Mouse (Mus musculus) lung, postnatal 0 days (tissue): Measurements from ENCODE around the gene Ctsw. TPM values are rescaled to one million over a fixed set of nuclear protein-coding genes. Genes with fewer than 3 reads are reported as not detected.

ENCODE experiments used
- ATAC-seq: fragments of 200-750 bp; cut with Nextera tagmentation; 2 replicates; pipeline ENCODE4 v1.8.0; 2017; ENCODE audit warnings: moderate library complexity
- DNase-seq: peaks from one replicate; pipeline ENCODE4 v3.0.0-alpha.2; 2016; ENCODE audit warnings: low spot score
- H3K27ac ChIP-seq: fragments of 300-500 bp; sonication (generic); 2 replicates; pipeline ENCODE4 v1.5.1; 2014; ENCODE audit warnings: antibody characterized with exemption, mild to moderate bottlenecking, low read length, mixed read lengths
- H3K27me3 ChIP-seq: fragments of 300-500 bp; sonication (generic); replicated peaks from 2 replicates; pipeline ENCODE4 v1.6.1; 2014; ENCODE audit warnings: low read length, mixed read lengths; ENCODE audit not compliant: insufficient read depth
- H3K36me3 ChIP-seq: fragments of 300-500 bp; sonication (generic); 2 replicates; pipeline ENCODE4 v1.6.1; 2014; ENCODE audit warnings: low read length, mixed read lengths; ENCODE audit not compliant: insufficient read depth
- H3K4me1 ChIP-seq: fragments of 300-500 bp; sonication (generic); 2 replicates; pipeline ENCODE4 v1.6.1; 2014; ENCODE audit warnings: antibody characterized with exemption, low read depth, low read length, mixed read lengths; ENCODE audit not compliant: insufficient read depth
- H3K4me2 ChIP-seq: fragments of 300-500 bp; sonication (generic); replicated peaks from 2 replicates; pipeline ENCODE4 v1.6.1; 2014; ENCODE audit warnings: low read depth, mild to moderate bottlenecking, low read length, moderate library complexity, mixed read lengths
- H3K4me3 ChIP-seq: fragments of 300-500 bp; sonication (generic); 2 replicates; pipeline ENCODE4 v1.5.1; 2014; ENCODE audit warnings: low read depth, low read length
- H3K9ac ChIP-seq: fragments of 300-500 bp; sonication (generic); replicated peaks from 2 replicates; pipeline ENCODE4 v1.6.1; 2014; ENCODE audit warnings: low read depth, mild to moderate bottlenecking
- H3K9me3 ChIP-seq: fragments of 300-500 bp; sonication (generic); 2 replicates; pipeline ENCODE4 v1.6.1; 2016; ENCODE audit warnings: low read length, mixed read lengths
- CTCF ChIP-seq: IDR thresholded peaks from 2 replicates; pipeline ENCODE4 v1.5.1; 2016; ENCODE audit warnings: antibody characterized with exemption, mild to moderate bottlenecking
- EP300 ChIP-seq: IDR thresholded peaks from 2 replicates; pipeline ENCODE4 v1.6.1; 2016; ENCODE audit warnings: antibody characterized with exemption, mild to moderate bottlenecking, control low read depth
- WGBS: fragments of 180-500 bp; shearing (Covaris S2); extraction: QIAGEN DNeasy Blood & Tissue Kit; methylation state at CpG from one replicate; pipeline ENCODE4 v1.1.7; 2014; 5-methylcytosine and 5-hydroxymethylcytosine counted together
- polyA plus RNA-seq: library from polyadenylated mRNA; unstranded; fragments of >200 nt; fragmentation: Nextera tagmentation; extraction: Ambion mirVana; gene quantifications from 2 replicates; pipeline ENCODE4 v1.2.1, GENCODE M21; 2015

The Ctsw gene
- polyA plus RNA-seq, 1 experiment from 2014 or later: 2.6 TPM

DNA sequence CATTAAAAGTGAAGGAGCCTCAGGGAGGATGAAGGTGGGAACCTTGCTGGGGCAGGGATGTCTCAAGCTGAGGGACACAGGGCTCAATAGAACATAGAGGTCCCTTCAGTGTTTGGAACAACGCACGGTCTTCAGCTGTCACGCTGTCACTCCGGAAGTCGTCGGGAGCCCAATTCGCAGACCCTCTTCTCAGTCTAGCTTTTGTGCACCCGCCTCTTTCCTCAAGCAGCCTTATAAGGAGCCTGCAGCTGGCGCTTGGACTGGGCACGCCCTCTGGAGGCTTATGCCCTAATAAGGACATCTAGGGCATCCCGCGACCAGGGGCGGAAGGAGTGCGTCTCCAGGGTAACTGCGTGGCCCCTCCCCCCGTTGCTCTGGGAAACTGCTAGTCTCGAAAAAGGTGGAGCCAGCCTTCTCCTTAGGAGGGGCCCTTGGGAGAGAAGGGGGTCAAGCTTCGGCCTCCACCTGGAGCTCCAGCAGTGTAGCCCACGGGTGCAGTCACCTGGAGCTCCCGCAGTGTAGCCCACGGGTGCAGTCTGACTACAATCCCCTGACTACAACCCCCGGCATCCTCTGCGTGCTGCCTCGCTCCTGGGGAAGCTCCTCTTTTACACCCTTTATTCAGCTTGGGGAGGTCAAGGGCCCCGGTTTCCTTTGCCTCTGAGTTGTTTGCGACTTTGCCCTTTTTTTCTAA, 20.7 kb upstream of the Ctsw start:
- DNase-seq: peak; percentile 99
- under 1% methylated on average over 26 of the region's 26 CpGs for WGBS
- Histone ChIP-seq H3K4me3 (peak overlapping the region; percentile 39), H3K9ac (peak overlapping the region; percentile 27; the same call in 1 of the 2 replicates), H3K9me3 (no peaks in the 10 kb centered on the region), H3K4me1 (peaks cover 21% of the 10 kb centered on the region; the same call in 1 of the 2 replicates), H3K36me3 (peaks cover 9% of the 10 kb centered on the region), H3K27me3 (no peaks in the 10 kb centered on the region), H3K27ac (peak overlapping the region; percentile 98), H3K4me2 (peak overlapping the region; percentile 69)
- TF ChIP-seq CTCF (peak; percentile 41), EP300 (no peak)
- peak; percentile 79 for ATAC-seq

GRCm38 (mm10) chr19:5487768-5488550, 19.7 kb upstream of the Ctsw start, which contains the start of gene Mus81:
TSS of gene Mus81 (minus strand) at chr19:5488402.
- TF ChIP-seq CTCF (peak; percentile 95), EP300 (peak; percentile 85; the same call in 1 of the 2 replicates)
- WGBS: 0% methylated on average over 39 of the region's 39 CpGs
- Histone ChIP-seq H3K4me1 (peaks cover 21% of the 10 kb centered on the region; the same call in 1 of the 2 replicates), H3K4me2 (peak within 1 kb of the TSS; percentile 69), H3K27ac (peak within 1 kb of the TSS; percentile 98), H3K4me3 (peak within 1 kb of the TSS; percentile 39), H3K36me3 (peaks cover 7% of the 10 kb centered on the region), H3K9ac (peak within 1 kb of the TSS; percentile 27), H3K27me3 (no peaks in the 10 kb centered on the region), H3K9me3 (no peaks in the 10 kb centered on the region)
- DNase-seq (peak; percentile 99), ATAC-seq (peak; percentile 66)

DNA sequence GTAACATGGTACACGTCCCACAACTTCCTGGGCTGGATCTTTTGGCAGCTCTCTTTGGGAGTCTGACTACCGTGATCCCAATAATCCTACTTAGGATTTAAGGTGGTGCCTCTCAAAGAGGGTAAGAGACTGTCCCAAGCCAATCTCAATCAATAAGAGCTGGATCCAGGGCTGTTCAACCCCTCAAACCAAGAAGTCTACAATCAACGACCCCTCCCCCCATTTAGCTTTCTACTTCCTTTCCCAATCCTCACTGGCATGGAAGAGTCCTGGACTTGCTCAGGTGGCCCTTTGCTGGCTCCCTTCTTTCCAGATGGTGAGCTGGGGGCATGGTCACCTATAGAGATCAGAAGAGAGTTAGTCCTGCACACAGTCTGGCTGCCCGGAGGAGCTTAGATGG, 18.5 kb upstream of the Ctsw start:
- no peak overlapping the region for H3K9ac ChIP-seq
- peak overlapping the region; percentile 98; the same call in 1 of the 2 replicates for H3K27ac ChIP-seq
- peaks cover 12% of the 10 kb centered on the region for H3K36me3 ChIP-seq
- ATAC-seq (no peak), DNase-seq (no peak)
- WGBS: 53% methylated on average over 4 of the region's 4 CpGs
- no peaks in the 10 kb centered on the region for H3K27me3 ChIP-seq
- no peak overlapping the region for H3K4me3 ChIP-seq
- H3K9me3 ChIP-seq: no peaks in the 10 kb centered on the region
- peaks cover 19% of the 10 kb centered on the region; the same call in 1 of the 2 replicates for H3K4me1 ChIP-seq
- TF ChIP-seq CTCF (no peak), EP300 (no peak)
- H3K4me2 ChIP-seq: no peak overlapping the region

DNA sequence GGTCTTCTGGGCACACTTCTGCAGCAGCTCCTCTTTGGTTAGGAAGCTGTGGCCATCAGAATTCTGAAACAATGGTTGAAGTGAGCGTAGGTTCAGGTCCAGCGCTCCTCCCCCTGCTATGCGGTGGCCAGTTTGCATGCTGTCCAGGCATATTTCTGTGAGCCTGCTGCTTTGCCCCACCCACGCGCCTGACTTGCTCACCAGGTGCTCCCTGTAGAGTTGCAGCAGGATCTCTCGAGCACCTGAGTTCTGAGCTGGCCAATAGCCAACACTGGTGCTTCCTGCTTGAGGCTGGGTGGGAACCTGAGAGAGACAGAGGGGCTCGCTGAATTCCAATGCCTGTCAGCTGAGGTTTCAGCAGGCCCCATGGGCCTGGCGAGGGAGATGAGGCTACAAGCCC, 18.0 kb upstream of the Ctsw start:
- H3K4me1 ChIP-seq: peaks cover 19% of the 10 kb centered on the region; the same call in 1 of the 2 replicates
- no peak overlapping the region for H3K4me3 ChIP-seq
- WGBS: 50% methylated on average over 8 of the region's 8 CpGs
- H3K4me2 ChIP-seq: no peak overlapping the region
- no peaks in the 10 kb centered on the region for H3K27me3 ChIP-seq
- ATAC-seq: no peak
- no peak for TF ChIP-seq CTCF
- TF ChIP-seq EP300: no peak
- peak; percentile 69 for DNase-seq
- H3K27ac ChIP-seq: peak overlapping the region; percentile 98
- H3K9ac ChIP-seq: no peak overlapping the region
- H3K9me3 ChIP-seq: no peaks in the 10 kb centered on the region
- peaks cover 15% of the 10 kb centered on the region for H3K36me3 ChIP-seq

DNA sequence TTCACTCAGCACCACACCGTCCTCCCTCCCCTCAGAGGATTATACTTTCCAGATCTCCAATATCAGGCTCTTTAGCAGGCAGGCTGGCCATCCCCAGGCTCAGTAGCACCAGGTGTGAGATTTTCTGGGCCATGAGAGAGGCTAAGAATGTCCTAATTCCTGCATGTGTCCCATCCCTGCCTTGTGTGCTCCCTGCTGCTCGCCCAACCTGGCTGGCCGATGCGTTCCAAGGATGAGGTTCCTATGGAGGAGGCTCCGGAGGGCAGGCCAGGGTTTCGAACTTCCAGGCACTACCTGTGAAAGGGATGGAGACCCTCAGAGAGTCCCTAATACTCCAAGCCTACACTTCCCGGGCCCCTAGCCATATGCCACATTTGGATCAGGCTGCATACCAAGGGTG, 17.5 kb upstream of the Ctsw start:
- peaks cover 15% of the 10 kb centered on the region for H3K36me3 ChIP-seq
- no peaks in the 10 kb centered on the region for H3K9me3 ChIP-seq
- H3K4me2 ChIP-seq: no peak overlapping the region
- DNase-seq (no peak), ATAC-seq (no peak)
- peaks cover 19% of the 10 kb centered on the region; the same call in 1 of the 2 replicates for H3K4me1 ChIP-seq
- H3K9ac ChIP-seq: no peak overlapping the region
- 94% methylated on average over 7 of the region's 7 CpGs for WGBS
- no peak overlapping the region for H3K4me3 ChIP-seq
- TF ChIP-seq EP300 (no peak), CTCF (no peak)
- no peaks in the 10 kb centered on the region for H3K27me3 ChIP-seq
- peak overlapping the region; percentile 98 for H3K27ac ChIP-seq

DNA sequence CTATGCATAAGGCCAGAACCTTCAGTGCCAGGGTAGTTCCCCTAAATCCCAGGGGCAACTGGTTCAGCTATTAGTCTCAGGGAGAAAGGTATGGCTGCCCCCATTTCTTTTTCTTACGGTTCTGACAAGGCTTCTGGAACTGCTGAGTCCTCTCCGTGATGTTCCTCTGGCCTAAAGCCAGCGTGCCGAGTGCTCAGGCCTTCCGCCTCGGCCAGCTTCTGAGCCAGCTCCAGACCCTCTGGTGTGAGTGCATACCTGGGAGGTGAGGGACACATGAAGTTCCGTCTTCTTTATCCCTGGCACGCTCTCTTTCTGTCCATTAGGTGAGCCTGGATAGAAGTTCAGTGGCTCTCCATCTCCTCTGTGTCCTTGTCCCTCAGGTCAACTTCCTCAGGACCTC, 17.1 kb upstream of the Ctsw start:
- peaks cover 15% of the 10 kb centered on the region for H3K36me3 ChIP-seq
- 51% methylated on average over 8 of the region's 8 CpGs for WGBS

More for the DNA sequence above, 17.1 kb upstream of the Ctsw start:
- H3K4me2 ChIP-seq: no peak overlapping the region
- peak overlapping the region; percentile 98 for H3K27ac ChIP-seq
- TF ChIP-seq EP300 (no peak), CTCF (no peak)
- no peaks in the 10 kb centered on the region for H3K27me3 ChIP-seq
- DNase-seq: no peak
- no peaks in the 10 kb centered on the region for H3K9me3 ChIP-seq
- ATAC-seq: no peak
- H3K4me3 ChIP-seq: no peak overlapping the region
- H3K4me1 ChIP-seq: peaks cover 19% of the 10 kb centered on the region; the same call in 1 of the 2 replicates
- no peak overlapping the region for H3K9ac ChIP-seq
